Mouse (Mus musculus): Measurements from ENCODE around the gene Artn.

- TF ChIP-seq POLR2A (IDR thresholded peaks at IDR 0.05; ENCODE audit: borderline replicate concordance, extremely low read depth, low read depth, low read length) (no peak), CTCF (IDR thresholded peaks at IDR 0.05; ENCODE audit: insufficient read depth, low read length) (no peak)
Measured at GRCm38 (mm10) chr4:117896031-117896430, 33.5 kb downstream of the Artn start.
